Mouse (Mus musculus): Measurements from ENCODE around the gene Cep250.

DNA sequence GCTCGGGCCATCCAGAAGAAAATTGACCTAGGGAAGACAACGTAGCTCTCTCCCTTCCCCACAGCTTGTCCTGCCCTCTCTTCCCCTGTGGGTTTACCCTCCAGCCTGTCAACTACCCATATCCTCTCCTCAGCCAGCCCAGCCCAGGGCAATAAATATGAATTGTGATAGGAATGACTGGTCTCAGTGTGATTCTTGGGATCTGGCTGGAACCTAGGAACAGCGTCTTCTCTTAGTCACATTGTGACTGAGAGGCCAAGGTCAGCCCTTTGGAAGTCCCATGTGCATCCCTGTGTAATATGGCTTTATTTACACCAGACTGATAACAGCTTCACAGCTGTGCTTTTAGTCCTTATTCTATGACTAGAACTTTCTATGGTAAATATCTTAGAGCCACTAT, 61.8 kb downstream of the Cep250 start:
- TF ChIP-seq CTCF (IDR thresholded peaks at IDR 0.05; ENCODE audit: borderline replicate concordance, extremely low read depth, insufficient read depth, insufficient read length) (no peak), POLR2A (IDR thresholded peaks at IDR 0.05; ENCODE audit: borderline replicate concordance, extremely low read depth, insufficient read depth, insufficient read length, poor library complexity, severe bottlenecking) (no peak)
